Mouse (Mus musculus): Measurements from ENCODE around the gene Zfp981. TPM values are rescaled to one million over a fixed set of nuclear protein-coding genes. Genes with fewer than 3 reads are reported as not detected.

Zfp981 gene
- polyA plus RNA-seq, 1 experiment from 2014 or later, result 0.09 TPM

Other genes with a start within 250 kb of the Zfp981 start
- gene Zfp992, start 53.0 kb upstream of the Zfp981 start, polyA plus RNA-seq (2015; fragmentation: Nextera tagmentation; extraction: Ambion mirVana), result 3.2 and 3.4 TPM in 2 replicates
- gene Zfp993, start 108.9 kb downstream of the Zfp981 start, polyA plus RNA-seq (2015; fragmentation: Nextera tagmentation; extraction: Ambion mirVana), result 3.0 and 3.7 TPM in 2 replicates

Measured in kidney, embryonic 16.5 days (tissue).